Mouse (Mus musculus): ENCODE data around the gene Ncam1. TPM values are rescaled to one million over a fixed set of nuclear protein-coding genes. Genes with fewer than 3 reads are reported as not detected.

Ncam1 gene
- polyA plus RNA-seq, 1 experiment from 2014 or later: 370 TPM

DNA sequence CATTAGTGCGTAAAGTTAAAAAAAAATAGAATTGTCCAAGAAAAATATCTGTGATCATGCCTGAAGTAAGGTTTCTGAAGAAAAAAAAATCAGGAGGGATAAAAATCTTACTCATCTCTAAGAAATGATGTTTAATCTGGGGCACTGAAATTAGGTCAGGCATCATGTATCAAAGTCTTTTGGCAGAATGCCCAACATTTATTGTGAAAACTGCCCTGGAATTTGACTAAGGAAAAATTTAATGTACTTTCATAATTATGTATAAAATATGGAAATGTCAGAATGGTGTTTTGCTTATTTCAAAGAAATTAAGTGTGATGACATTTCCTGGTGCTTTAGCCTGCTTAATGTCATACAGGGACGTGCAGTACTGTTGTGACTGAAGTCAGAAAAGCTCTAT, 52.5 kb downstream of the Ncam1 start:
- no peaks in the 10 kb centered on the region for H3K36me3 ChIP-seq
- peaks cover 33% of the 10 kb centered on the region for H3K4me1 ChIP-seq
- no peak overlapping the region for H3K4me2 ChIP-seq (replicated peaks)
- H3K27ac ChIP-seq (replicated peaks): no peak overlapping the region; the same call in 1 of the 2 replicates
- no peaks in the 10 kb centered on the region for H3K27me3 ChIP-seq
- H3K9me3 ChIP-seq: no peaks in the 10 kb centered on the region
- H3K4me3 ChIP-seq: no peak overlapping the region
- 61% methylated on average over 2 of the region's 2 CpGs for WGBS
- no peak overlapping the region for H3K9ac ChIP-seq (replicated peaks)
- no peak for ATAC-seq (replicated peaks)

DNA sequence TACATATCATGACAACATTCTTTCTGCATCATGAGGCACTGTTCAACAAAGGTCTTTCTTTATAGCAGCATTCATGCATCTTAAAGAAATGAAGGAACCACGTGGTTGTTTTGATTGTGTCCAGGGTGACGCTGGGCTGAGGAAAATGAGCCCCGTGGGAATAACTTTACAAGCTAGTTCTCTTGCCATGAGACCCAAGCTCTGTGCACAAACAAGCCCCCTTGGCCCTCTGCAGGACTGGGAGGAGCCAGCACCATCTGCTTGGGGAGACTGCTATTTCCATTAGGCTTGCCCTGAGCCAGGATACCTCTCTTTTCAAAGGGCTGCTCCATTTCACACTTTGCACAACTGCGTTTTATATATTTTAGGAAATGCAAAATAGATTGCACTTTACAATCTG, 53.0 kb downstream of the Ncam1 start:
- H3K4me2 ChIP-seq (replicated peaks): no peak overlapping the region

DNA sequence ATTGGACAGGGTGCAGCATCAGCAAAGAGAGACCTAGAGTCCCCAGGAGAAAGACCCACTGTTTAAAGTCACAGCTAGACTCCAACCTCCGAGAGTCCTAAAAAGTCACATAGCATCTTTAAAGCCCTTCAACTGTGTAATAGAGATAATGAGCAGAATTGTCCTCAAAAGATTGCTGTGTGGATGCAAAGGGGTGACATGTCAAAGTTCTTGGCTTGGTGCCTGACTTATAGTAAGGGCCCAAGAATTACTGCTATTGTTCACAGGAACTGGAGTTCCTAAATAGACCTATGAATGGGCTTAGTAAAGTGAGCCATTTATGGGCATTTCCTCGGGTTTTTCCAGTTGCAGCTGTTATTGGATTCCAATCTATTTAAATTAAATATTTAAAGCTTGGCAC, 54.4 kb downstream of the Ncam1 start:
- peaks cover 32% of the 10 kb centered on the region for H3K4me1 ChIP-seq

More for the DNA sequence above, 53.0 kb downstream of the Ncam1 start:
- no peaks in the 10 kb centered on the region for H3K27me3 ChIP-seq
- H3K27ac ChIP-seq (replicated peaks): no peak overlapping the region; the same call in 1 of the 2 replicates
- H3K9me3 ChIP-seq: no peaks in the 10 kb centered on the region
- peaks cover 32% of the 10 kb centered on the region for H3K4me1 ChIP-seq
- ATAC-seq (replicated peaks): peak; percentile 83
- no peaks in the 10 kb centered on the region for H3K36me3 ChIP-seq
- 21% methylated on average over 4 of the region's 4 CpGs for WGBS
- H3K4me3 ChIP-seq: no peak overlapping the region
- H3K9ac ChIP-seq (replicated peaks): no peak overlapping the region

DNA sequence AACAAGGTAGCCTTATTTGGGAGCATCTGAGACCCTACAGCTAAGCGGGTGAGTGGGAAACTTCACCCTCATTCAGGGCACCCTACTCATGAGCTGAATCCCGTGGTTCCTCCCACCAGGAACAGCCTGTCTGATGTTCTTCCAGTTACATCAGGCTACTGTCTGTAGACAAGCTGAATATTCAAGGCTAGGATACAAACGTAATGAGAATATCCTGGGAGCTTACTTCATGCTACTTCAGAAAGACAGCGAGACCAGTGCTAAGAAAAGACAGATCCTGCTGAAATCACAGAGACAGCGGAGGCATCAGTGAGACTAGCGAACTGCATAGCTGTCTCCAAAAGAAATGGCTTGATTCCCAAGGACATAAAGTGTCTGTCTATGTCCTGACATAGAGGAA, 58.8 kb downstream of the Ncam1 start:
- Histone ChIP-seq H3K9ac (replicated peaks) (no peak overlapping the region), H3K27ac (replicated peaks) (no peak overlapping the region), H3K4me3 (no peak overlapping the region), H3K9me3 (no peaks in the 10 kb centered on the region), H3K4me2 (replicated peaks) (no peak overlapping the region), H3K27me3 (no peaks in the 10 kb centered on the region), H3K4me1 (peaks cover 33% of the 10 kb centered on the region), H3K36me3 (no peaks in the 10 kb centered on the region)
- 90% methylated on average over 6 of the region's 6 CpGs for WGBS
- no peak for ATAC-seq (replicated peaks)

More for the DNA sequence above, 54.4 kb downstream of the Ncam1 start:
- Histone ChIP-seq H3K9me3 (no peaks in the 10 kb centered on the region), H3K4me2 (replicated peaks) (no peak overlapping the region), H3K36me3 (no peaks in the 10 kb centered on the region), H3K27me3 (no peaks in the 10 kb centered on the region), H3K9ac (replicated peaks) (no peak overlapping the region), H3K27ac (replicated peaks) (no peak overlapping the region), H3K4me3 (no peak overlapping the region)
- ATAC-seq (replicated peaks): no peak
- WGBS: 13% methylated on average over 2 of the region's 2 CpGs

DNA sequence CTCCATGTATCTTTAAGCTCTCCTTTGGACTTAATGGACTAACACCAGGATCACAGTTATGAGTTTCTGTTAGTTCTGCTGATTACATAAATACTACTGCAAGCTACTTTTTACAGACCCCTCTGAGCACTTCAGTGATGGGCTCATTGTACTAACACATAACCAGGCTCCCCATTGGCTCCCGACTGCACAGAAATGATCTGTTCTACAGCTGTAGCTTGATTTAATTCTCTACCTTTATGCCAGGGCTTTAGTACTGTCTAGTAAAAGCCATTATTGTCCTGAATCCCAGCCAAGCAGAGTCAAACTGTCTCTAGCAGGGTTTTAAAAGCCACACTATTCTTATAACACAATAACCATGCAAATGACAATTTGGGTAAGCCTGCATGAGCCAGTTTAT, 60.2 kb downstream of the Ncam1 start:
- Histone ChIP-seq H3K9me3 (no peaks in the 10 kb centered on the region), H3K4me2 (replicated peaks) (no peak overlapping the region), H3K27ac (replicated peaks) (no peak overlapping the region), H3K4me3 (no peak overlapping the region), H3K9ac (replicated peaks) (no peak overlapping the region), H3K4me1 (peaks cover 24% of the 10 kb centered on the region), H3K27me3 (no peaks in the 10 kb centered on the region), H3K36me3 (no peaks in the 10 kb centered on the region)
- ATAC-seq (replicated peaks): no peak
- WGBS: 37% methylated on average over 1 of the region's 1 CpGs

DNA sequence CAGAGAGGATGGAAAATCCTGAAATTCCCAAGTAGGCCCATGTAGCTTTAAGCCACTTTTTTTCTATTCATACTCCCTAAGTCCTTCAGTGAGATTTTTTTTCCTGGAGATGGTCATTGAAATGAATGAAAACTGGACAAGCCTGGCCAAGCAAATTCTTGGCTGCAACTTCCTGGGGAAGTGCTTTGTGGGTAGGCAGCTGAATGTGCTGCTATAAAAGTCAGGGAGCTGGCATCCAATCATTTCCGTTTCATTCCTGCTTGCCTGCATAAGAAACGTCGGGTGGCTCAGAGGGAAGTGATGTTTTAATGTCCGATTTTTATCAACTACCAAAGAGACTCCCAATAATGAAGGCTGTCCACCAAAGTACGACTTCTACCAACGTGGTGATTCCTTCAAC, 61.6 kb downstream of the Ncam1 start:
- Histone ChIP-seq H3K4me1 (peaks cover 24% of the 10 kb centered on the region), H3K36me3 (no peaks in the 10 kb centered on the region), H3K9ac (replicated peaks) (no peak overlapping the region), H3K27ac (replicated peaks) (no peak overlapping the region), H3K4me3 (no peak overlapping the region), H3K27me3 (no peaks in the 10 kb centered on the region), H3K4me2 (replicated peaks) (no peak overlapping the region), H3K9me3 (no peaks in the 10 kb centered on the region)
- 94% methylated on average over 6 of the region's 6 CpGs for WGBS
- no peak for ATAC-seq (replicated peaks)

DNA sequence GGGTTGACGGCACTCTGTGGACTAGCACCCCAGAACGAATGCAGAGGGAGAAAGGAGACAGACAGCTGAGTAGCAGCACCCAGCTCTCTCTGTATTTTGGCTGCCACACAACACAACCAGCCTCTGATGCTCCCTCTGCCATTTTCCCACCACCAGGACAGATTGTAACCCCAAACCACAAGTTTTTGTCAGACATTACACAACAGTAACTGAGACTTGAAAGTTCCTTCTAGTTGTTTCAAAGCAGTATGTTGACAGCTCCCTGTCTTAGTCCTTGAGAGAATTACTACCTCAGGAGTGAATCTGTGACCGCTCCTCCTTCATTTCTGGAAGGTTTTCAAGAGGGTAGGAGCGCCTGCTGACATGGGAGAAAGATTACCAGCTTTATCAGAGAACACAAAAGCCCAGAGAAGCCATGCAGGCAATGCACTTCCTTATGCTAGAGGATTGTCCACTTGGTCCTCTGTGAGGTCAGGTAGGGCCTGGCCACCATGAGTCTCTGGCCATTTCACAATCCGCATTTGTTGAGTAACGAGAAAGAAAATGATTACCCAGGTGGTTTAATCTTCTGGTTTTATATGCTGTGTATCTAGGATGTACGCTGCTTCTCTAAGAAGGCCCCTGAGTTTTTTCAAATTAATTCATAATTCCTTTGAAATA, 64.2 kb downstream of the Ncam1 start:
- 87% methylated on average over 7 of the region's 7 CpGs for WGBS
- Histone ChIP-seq H3K4me3 (no peak overlapping the region), H3K4me1 (peaks cover 28% of the 10 kb centered on the region), H3K9ac (replicated peaks) (no peak overlapping the region), H3K27ac (replicated peaks) (no peak overlapping the region), H3K9me3 (no peaks in the 10 kb centered on the region), H3K36me3 (no peaks in the 10 kb centered on the region), H3K4me2 (replicated peaks) (no peak overlapping the region), H3K27me3 (no peaks in the 10 kb centered on the region)
- no peak for ATAC-seq (replicated peaks)

DNA sequence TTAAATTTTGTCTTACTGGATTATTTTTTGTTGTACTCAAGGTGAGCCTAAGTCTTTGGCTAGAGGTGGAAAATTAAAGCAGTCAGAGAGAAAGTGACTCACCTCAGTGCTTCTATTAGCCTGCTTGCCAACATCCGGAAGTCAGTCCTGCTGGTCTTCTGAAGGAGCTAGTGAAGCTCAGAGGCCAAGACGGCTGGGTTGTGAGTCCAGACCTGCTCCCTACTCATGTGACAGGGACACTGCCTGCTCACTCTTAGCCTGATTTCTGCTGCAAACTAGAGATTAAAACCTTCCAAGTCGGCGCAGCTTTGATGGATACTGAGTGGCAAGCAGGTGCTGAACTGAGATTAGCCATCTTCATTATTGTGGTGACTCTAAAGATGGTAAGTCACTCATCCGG, 65.0 kb downstream of the Ncam1 start:
- Histone ChIP-seq H3K9me3 (no peaks in the 10 kb centered on the region), H3K36me3 (no peaks in the 10 kb centered on the region), H3K27me3 (no peaks in the 10 kb centered on the region), H3K9ac (replicated peaks) (no peak overlapping the region), H3K4me1 (peaks cover 28% of the 10 kb centered on the region), H3K4me2 (replicated peaks) (no peak overlapping the region), H3K27ac (replicated peaks) (no peak overlapping the region), H3K4me3 (no peak overlapping the region)
- no peak for ATAC-seq (replicated peaks)
- WGBS: 86% methylated on average over 5 of the region's 5 CpGs

DNA sequence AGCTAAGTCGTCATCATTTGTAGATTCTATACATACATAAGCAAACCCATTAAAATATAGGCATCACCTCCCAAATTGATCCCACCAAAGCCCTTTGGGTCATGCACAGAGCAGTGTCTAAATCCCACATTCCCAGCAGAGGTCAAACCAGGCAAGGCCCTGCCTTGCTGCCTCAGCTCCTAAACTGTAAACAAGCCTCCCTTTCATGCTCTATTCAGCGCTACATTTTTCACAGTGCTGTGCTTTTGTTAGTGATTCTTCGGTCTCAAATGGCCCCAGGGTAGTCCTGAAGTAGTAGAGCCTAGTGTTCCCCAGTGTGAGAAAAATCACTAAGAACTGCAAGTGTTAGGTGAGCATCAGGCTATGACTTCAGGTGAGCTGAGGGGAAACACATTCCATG, 69.2 kb downstream of the Ncam1 start:
- H3K27me3 ChIP-seq: no peaks in the 10 kb centered on the region

DNA sequence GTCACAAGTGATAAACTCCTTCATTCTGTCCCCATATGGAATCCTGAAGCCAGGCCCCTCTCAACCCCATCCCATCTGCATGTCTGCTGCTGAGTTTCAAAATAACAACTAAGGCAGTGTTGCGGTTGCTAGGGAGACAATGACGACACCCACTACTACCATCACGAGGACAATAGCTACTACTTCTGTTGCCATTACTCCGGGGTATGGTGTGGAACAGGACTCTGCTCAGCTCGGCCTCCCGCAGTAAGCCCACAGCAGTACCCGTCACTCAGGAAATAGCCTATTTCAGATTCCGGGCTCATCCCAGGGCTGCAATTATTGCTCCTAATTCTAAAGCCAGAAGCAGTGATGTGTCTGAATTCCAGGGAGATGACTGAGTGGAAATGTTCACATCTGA, 70.5 kb downstream of the Ncam1 start:
- Histone ChIP-seq H3K9ac (replicated peaks) (no peak overlapping the region), H3K27me3 (no peaks in the 10 kb centered on the region), H3K36me3 (no peaks in the 10 kb centered on the region), H3K9me3 (no peaks in the 10 kb centered on the region), H3K27ac (replicated peaks) (no peak overlapping the region), H3K4me2 (replicated peaks) (no peak overlapping the region), H3K4me3 (no peak overlapping the region), H3K4me1 (peaks cover 23% of the 10 kb centered on the region)
- WGBS: 24% methylated on average over 8 of the region's 8 CpGs
- ATAC-seq (replicated peaks): peak; percentile 58; the same call in 1 of the 2 replicates

More for the DNA sequence above, 69.2 kb downstream of the Ncam1 start:
- H3K36me3 ChIP-seq: no peaks in the 10 kb centered on the region
- H3K9me3 ChIP-seq: no peaks in the 10 kb centered on the region
- H3K4me1 ChIP-seq: peaks cover 20% of the 10 kb centered on the region
- H3K4me3 ChIP-seq: no peak overlapping the region
- no peak for ATAC-seq (replicated peaks)
- no peak overlapping the region for H3K9ac ChIP-seq (replicated peaks)
- H3K4me2 ChIP-seq (replicated peaks): no peak overlapping the region
- H3K27ac ChIP-seq (replicated peaks): no peak overlapping the region
- 36% methylated on average over 3 of the region's 3 CpGs for WGBS

DNA sequence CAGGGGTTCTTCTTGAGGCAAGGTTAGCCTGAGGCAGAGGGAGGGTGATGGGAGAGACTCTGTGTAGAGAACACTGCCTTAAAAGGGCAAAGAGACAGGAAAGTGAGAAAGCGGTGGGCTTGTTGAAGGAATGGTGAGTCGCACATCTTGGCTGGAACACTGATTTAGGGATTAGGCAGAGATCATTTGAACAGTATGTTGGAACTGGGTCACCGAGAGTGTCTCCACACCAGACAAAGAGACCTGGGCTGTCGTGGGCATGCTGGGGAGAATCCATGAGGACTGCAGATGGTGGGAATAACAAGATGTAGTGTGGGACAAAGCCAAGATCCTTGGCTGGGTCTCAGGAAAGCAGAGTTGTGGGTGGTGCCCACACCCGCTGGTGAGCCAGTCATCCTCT, 76.0 kb downstream of the Ncam1 start:
- no peak overlapping the region for H3K4me2 ChIP-seq (replicated peaks)
- H3K27me3 ChIP-seq: no peaks in the 10 kb centered on the region
- no peaks in the 10 kb centered on the region for H3K36me3 ChIP-seq
- ATAC-seq (replicated peaks): no peak
- 67% methylated on average over 5 of the region's 5 CpGs for WGBS
- H3K9ac ChIP-seq (replicated peaks): no peak overlapping the region
- no peaks in the 10 kb centered on the region for H3K9me3 ChIP-seq
- peaks cover 17% of the 10 kb centered on the region for H3K4me1 ChIP-seq
- H3K27ac ChIP-seq (replicated peaks): no peak overlapping the region
- no peak overlapping the region for H3K4me3 ChIP-seq

DNA sequence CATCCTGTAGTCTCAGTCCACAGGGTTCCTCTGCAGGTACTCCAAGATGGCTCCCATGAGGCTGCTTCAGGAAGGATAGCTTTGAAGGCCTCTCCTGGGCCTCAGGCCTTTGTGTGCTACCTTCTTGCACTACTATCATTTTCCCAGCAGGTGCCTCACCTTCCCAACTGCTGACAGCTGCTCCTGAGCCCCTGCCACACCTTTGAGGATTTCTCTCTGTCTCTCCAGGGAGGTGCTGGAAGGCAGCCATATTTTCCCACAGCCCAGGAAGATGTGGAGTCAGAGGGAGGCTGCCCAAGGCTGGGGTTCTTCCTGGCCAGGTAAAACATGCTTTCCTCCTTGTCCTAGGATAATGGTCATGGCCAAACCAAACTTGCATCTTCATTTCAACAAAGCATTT, 83.6 kb downstream of the Ncam1 start:
- Histone ChIP-seq H3K9ac (replicated peaks) (no peak overlapping the region), H3K27me3 (no peaks in the 10 kb centered on the region), H3K4me1 (no peaks in the 10 kb centered on the region), H3K9me3 (no peaks in the 10 kb centered on the region), H3K27ac (replicated peaks) (no peak overlapping the region), H3K4me3 (no peak overlapping the region), H3K4me2 (replicated peaks) (no peak overlapping the region), H3K36me3 (no peaks in the 10 kb centered on the region)
- no peak for ATAC-seq (replicated peaks)

DNA sequence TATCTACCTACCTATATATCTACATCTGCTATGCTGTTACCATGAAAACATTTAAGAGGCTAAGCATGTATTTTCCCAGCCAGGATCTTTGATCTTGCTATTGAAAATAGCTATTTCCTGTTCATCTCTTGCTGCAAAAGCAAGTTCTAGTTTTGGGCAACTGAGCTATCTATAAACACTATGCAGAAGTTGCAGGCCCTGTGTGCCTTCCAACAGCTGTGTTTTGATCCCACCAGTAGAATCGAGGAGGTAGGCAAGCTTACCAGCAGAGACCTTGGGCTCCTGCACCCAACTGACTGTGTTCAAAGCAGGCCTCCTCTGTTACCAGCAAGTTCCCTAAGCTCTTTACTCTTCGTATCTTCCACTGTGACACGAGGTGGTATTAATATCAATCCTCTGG, 84.6 kb downstream of the Ncam1 start:
- Histone ChIP-seq H3K27me3 (no peaks in the 10 kb centered on the region), H3K9me3 (no peaks in the 10 kb centered on the region), H3K9ac (replicated peaks) (no peak overlapping the region), H3K27ac (replicated peaks) (no peak overlapping the region), H3K4me1 (no peaks in the 10 kb centered on the region), H3K4me3 (no peak overlapping the region), H3K4me2 (replicated peaks) (no peak overlapping the region), H3K36me3 (no peaks in the 10 kb centered on the region)
- ATAC-seq (replicated peaks): no peak
- WGBS: 80% methylated on average over 3 of the region's 3 CpGs

Measured in forebrain, embryonic 15.5 days (tissue).